Mouse (Mus musculus) cortical plate, adult 2 months (tissue): ENCODE results near the gene Klhl42.

Experiments
- CTCF ChIP-seq: fragments of 200-500 bp; IDR thresholded peaks from 2 replicates; pipeline ENCODE4 v1.5.1; 2011; ENCODE audit warnings: mild to moderate bottlenecking, control low read depth, low read length; ENCODE audit not compliant: insufficient read depth; ENCODE audit errors: extremely low read depth
- POLR2A ChIP-seq: fragments of 200-500 bp; IDR thresholded peaks from 2 replicates; pipeline ENCODE4 v1.6.1; 2011; ENCODE audit warnings: mild to moderate bottlenecking, low read length, control low read depth; ENCODE audit not compliant: insufficient read depth; ENCODE audit errors: extremely low read depth

DNA sequence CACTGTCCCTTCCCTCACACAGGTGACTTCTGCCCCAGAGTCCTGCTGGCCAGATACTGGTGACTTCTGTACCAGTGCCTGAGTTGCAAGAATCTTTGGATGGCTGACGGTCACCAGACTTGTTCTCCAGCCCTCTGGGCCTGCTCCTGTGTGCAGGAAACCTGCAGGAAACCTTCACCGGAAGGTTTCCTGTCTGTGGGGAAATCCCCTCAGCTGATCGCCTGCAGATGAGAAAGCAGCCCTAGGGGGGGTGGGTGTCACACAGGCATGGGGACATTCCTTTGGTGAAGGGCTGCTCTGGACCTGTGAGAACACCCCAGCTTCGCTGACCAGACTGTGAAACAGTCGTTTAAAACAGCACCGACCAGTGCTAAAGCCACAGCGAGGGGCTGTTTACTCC, 63.9 kb downstream of the Klhl42 start:
- TF ChIP-seq CTCF: no peak
- TF ChIP-seq POLR2A: no peak
